Mouse (Mus musculus) urinary bladder, adult 2 months (tissue): Measurements from ENCODE around the gene Gm21704. TPM values are rescaled to one million over a fixed set of nuclear protein-coding genes. Genes with fewer than 3 reads are reported as not detected.
"Not testable (repeated sequence)": the region's sequence is repeated elsewhere in the genome, so short reads cannot be mapped to it uniquely, and the experiment has no call there.

ENCODE experiments used
- DNase-seq: peaks from one replicate; pipeline ENCODE4 v3.0.0; 2022; ENCODE audit warnings: low spot score
- polyA plus RNA-seq: library from polyadenylated mRNA; depleted of rRNA; stranded (reverse); fragments of >200 nt; gene quantifications from 2 replicates; pipeline ENCODE4 v1.2.3, GENCODE M21; 2012; rRNA removed

Gm21704 gene
- not detected in 2 replicates for polyA plus RNA-seq

DNA sequence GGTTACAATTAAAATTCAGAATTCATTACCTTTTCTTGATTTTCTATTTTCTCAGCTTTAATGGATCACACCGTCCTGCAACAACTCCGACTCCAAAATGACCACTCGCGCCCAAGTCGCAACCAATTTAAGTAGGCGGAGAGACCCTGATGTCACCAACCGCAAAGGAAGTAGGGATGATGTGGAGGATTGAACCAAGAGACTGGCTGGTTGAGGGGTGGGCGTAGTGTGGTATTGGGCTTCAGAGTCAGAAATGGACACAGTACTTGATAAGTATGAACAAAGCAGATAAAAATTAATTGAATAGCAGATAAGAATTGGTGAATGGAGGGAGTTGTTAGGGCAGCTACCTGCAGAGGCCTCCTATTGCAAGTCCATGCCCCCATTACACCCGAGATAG lies at the start of gene Gm21704, which contains the start of gene Gm21708:
Gene Gm21704, minus strand, starts transcription at position 101 of the 400 bp plus-strand sequence.
Gene Gm21708, minus strand, starts transcription at position 101 of the 400 bp plus-strand sequence.
- not testable (repeated sequence) for DNase-seq

DNA sequence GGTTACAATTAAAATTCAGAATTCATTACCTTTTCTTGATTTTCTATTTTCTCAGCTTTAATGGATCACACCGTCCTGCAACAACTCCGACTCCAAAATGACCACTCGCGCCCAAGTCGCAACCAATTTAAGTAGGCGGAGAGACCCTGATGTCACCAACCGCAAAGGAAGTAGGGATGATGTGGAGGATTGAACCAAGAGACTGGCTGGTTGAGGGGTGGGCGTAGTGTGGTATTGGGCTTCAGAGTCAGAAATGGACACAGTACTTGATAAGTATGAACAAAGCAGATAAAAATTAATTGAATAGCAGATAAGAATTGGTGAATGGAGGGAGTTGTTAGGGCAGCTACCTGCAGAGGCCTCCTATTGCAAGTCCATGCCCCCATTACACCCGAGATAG lies 64.7 kb downstream of the Gm21704 start, which contains the start of gene Gm21693:
Gene Gm21693, minus strand, starts transcription at position 101 of the 400 bp plus-strand sequence.
- DNase-seq, result not testable (repeated sequence)

DNA sequence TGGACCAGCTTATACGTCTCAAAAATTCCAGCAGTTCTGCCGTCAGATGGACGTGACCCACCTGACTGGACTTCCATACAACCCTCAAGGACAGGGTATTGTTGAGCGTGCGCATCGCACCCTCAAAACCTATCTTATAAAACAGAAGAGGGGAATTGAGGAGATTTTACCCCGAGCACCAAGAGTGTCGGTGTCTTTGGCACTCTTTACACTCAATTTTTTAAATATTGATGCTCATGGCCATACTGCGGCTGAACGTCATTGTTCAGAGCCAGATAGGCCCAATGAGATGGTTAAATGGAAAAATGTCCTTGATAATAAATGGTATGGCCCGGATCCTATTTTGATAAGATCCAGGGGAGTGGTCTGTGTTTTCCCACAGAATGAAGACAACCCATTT lies 69.3 kb downstream of the Gm21704 start:
- DNase-seq, result not testable (repeated sequence)

Other genes starting within 250 kb of the Gm21704 start
- gene Gm21677, start 103.7 kb downstream of the Gm21704 start, polyA plus RNA-seq, result not detected in 2 replicates
- gene Gm21693, start 64.8 kb downstream of the Gm21704 start, polyA plus RNA-seq, result not detected in 2 replicates
- not detected in 2 replicates for gene Gm21708, start within 50 bp of the Gm21704 start, polyA plus RNA-seq